Mouse (Mus musculus) adrenal gland, postnatal 36 days (tissue): ENCODE measurements around the gene Ikbip. TPM values are rescaled to one million over a fixed set of nuclear protein-coding genes. Genes with fewer than 3 reads are reported as not detected.

Experiments used
- total RNA-seq, 2 experiments: library from RNA; stranded (reverse); gene quantifications; 2 replicates each; pipeline ENCODE4 v1.2.3; 2021

The Ikbip gene
- total RNA-seq, 2 experiments from 2014 or later = 32.0 to 36.9 TPM

Other genes starting within 250 kb of the Ikbip start
- gene Apaf1, start 170 bp upstream of the Ikbip start, total RNA-seq = 10 to 100 TPM in 1 of 2 experiments, 1 to 10 TPM in 1; 8.2 to 10.3 TPM
- gene Slc25a3, start 41.1 kb downstream of the Ikbip start, total RNA-seq = 1,000 to 10,000 TPM; 1,091 to 1,914 TPM
- 100 to 1,000 TPM in 1 of 2 experiments, 10 to 100 TPM in 1; 95.1 to 105 TPM for gene Tmpo, start 98.4 kb downstream of the Ikbip start, total RNA-seq